Mouse (Mus musculus): Measurements from ENCODE around the gene Pld6. TPM values are rescaled to one million over a fixed set of nuclear protein-coding genes. Genes with fewer than 3 reads are reported as not detected.
"Not testable (repeated sequence)": the region's sequence is repeated elsewhere in the genome, so short reads cannot be mapped to it uniquely, and the experiment has no call there.

Pld6 gene
- polyA plus RNA-seq, 1 experiment from 2014 or later = 0.72 TPM

- not testable (repeated sequence) for H3K36me3 ChIP-seq (ENCODE audit: control insufficient read depth, insufficient read depth, low read length); H3K4me3 ChIP-seq (ENCODE audit: low read depth, low read length)
Observed at GRCm38 (mm10) chr11:59735938-59736337, 51.5 kb downstream of the Pld6 start.

GRCm38 (mm10) chr11:59734335-59734734 lies 53.1 kb downstream of the Pld6 start:
- ATAC-seq (replicated peaks; ENCODE audit: low FRiP score) (no peak), DNase-seq (ENCODE audit: low spot score) (no peak)
- Histone ChIP-seq H3K4me2 (ENCODE audit: low read depth, low read length, severe bottlenecking) (no peak overlapping the region), H3K9me3 (ENCODE audit: control insufficient read depth, low read length) (no peaks in the 10 kb centered on the region), H3K4me1 (replicated peaks; ENCODE audit: control insufficient read depth, insufficient read depth, low read length) (no peaks in the 10 kb centered on the region), H3K27ac (ENCODE audit: low read depth, low read length) (no peak overlapping the region), H3K36me3 (ENCODE audit: control insufficient read depth, insufficient read depth, low read length) (no peaks in the 10 kb centered on the region; the same call in 1 of the 2 replicates), H3K9ac (ENCODE audit: low read length) (no peak overlapping the region), H3K4me3 (ENCODE audit: low read depth, low read length) (no peak overlapping the region), H3K27me3 (ENCODE audit: control insufficient read depth, insufficient read depth, low read length) (no peaks in the 10 kb centered on the region)
- WGBS = 95% methylated on average over 1 of the region's 1 CpGs

More at GRCm38 (mm10) chr11:59735938-59736337, 51.5 kb downstream of the Pld6 start:
- ATAC-seq (replicated peaks; ENCODE audit: low FRiP score); H3K9me3 ChIP-seq (ENCODE audit: control insufficient read depth, low read length); H3K27me3 ChIP-seq (ENCODE audit: control insufficient read depth, insufficient read depth, low read length); H3K4me1 ChIP-seq (replicated peaks; ENCODE audit: control insufficient read depth, insufficient read depth, low read length); H3K9ac ChIP-seq (ENCODE audit: low read length); H3K4me2 ChIP-seq (ENCODE audit: low read depth, low read length, severe bottlenecking); DNase-seq (ENCODE audit: low spot score); H3K27ac ChIP-seq (ENCODE audit: low read depth, low read length): not testable (repeated sequence)
- WGBS = 92% methylated on average over 4 of the region's 4 CpGs

Other genes starting within 250 kb of the Pld6 start
- gene Nlrp3, start 246.1 kb downstream of the Pld6 start, polyA plus RNA-seq (2014; fragmentation: Nextera tagmentation; extraction: Ambion mirVana) = 0.08 and 0.09 TPM in 2 replicates
- not detected in 2 replicates for gene Olfr222, start 211.4 kb downstream of the Pld6 start, polyA plus RNA-seq (2014; fragmentation: Nextera tagmentation; extraction: Ambion mirVana)
- gene Olfr223, start 194.4 kb downstream of the Pld6 start, polyA plus RNA-seq (2014; fragmentation: Nextera tagmentation; extraction: Ambion mirVana) = not detected in 2 replicates
- 97.6 and 104 TPM in 2 replicates for gene Mprip, start 126.3 kb downstream of the Pld6 start, polyA plus RNA-seq (2014; fragmentation: Nextera tagmentation; extraction: Ambion mirVana)
- 36.0 and 36.7 TPM in 2 replicates for gene Flcn, start 22.4 kb upstream of the Pld6 start, polyA plus RNA-seq (2014; fragmentation: Nextera tagmentation; extraction: Ambion mirVana)
- gene Nt5m, start 51.8 kb upstream of the Pld6 start, polyA plus RNA-seq (2014; fragmentation: Nextera tagmentation; extraction: Ambion mirVana) = 39.1 and 40.5 TPM in 2 replicates
- 251 and 258 TPM in 2 replicates for gene Cops3, start 52.2 kb upstream of the Pld6 start, polyA plus RNA-seq (2014; fragmentation: Nextera tagmentation; extraction: Ambion mirVana)
- gene Med9, start 160.6 kb upstream of the Pld6 start, polyA plus RNA-seq (2014; fragmentation: Nextera tagmentation; extraction: Ambion mirVana) = 51.3 and 53.0 TPM in 2 replicates
- gene Rasd1, start 177.3 kb upstream of the Pld6 start, polyA plus RNA-seq (2014; fragmentation: Nextera tagmentation; extraction: Ambion mirVana) = 1.5 and 1.7 TPM in 2 replicates